Mouse (Mus musculus): ENCODE measurements at regions not wholly inside any gene's neighbourhood (a gene's known extent, or its start where the extent isn't known, plus 50 kb on each side); places are given as distances from the start of the nearest gene placed in this dataset.

DNA sequence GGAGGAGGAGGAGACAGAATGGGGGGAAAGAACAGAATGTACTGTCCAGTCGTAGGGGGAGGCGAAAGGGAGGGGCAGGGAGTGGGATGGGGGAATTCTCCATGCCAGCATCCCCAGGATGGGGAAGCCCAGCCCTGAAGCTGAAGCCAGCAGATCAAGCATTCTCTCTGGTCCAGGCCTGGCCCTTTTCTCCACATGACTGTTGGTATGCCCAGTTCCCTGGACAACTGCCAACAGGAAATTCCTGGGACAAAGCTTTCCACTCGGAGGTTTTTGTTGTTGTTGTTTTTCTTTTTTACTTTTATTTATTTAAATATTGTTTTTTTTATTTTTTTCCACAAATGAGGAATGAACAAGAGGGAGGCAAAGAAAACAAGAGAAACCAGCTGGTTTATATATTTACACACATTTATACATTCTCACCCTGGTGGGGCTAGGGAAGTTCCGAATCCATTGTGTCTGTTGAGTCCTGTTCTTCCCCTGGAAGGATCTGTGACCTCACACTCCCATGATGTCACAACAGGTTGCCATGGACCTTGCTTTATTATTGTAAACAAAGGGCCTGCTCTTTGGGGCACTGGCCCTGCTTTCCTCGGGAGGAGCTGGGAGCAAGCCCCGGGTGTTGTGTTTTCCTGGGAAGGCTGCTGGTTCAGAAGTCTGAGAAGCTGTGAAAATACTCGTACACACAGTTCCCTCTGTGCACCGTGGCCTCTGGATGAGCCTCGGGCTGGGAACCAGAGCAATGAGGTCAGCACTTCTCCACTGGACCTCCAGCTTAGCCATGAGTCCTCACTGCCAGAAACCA, 135.5 kb upstream of the Med13l start:
- DNase-seq (ENCODE audit: low read depth, low spot score), result no peak

DNA sequence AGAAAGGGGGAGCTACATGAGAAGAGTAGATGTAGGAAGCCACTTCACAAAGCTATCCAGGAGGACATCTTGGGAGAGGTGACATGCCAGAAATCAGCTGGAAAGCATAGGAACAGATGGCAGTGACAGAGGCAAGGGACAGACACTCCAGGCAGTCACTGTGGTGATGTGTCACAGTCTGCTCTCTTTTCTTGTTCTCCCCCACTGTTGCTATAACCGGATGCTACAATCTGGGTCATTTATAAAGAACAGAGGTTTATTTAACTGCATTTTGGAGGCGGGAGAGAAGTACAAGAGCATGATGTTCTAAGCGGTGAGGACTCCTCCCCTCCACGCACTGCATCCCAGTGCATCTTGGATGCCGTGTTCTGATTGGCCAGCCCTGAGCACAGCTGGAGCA, 133.8 kb upstream of the Med13l start:
- no peak for DNase-seq (ENCODE audit: low read depth, low spot score)

DNA sequence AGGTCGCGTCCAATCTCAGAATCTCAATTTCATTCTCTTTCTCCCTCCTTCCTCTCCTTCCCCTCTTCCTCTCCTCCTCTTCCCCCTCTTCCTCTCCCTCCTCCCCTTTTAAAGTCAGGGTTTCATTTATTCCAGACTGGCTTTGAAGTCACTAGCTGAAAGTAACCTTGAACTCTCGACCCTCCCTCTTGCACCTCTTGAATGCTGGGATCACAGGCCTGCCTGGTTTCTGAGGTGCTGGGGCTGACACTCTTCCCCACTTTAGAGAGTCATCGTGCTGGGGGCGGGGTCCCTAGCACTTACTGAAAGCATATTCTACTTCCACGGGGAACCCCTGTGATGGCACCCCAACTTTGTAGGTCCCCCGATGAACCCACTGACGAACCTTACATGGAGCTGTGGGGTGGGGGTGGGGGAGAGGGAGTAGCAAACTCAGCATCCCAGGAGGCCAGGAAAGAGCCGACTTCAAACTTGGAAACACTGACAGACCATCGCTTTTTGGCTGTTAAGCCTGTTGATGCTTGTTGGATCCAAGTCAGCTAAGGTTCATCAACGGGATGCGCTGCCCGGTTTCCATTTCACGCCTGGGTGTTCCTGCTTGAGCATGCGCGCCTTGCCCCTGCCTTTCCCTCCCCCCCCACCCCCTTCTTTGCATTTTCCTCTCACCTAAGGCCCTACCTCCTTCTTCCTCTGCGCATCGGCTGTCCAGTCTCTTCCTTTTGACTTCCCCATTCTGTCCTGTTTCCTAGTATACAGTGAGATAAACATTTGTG, 132.0 kb upstream of the Med13l start:
- DNase-seq (ENCODE audit: low read depth, low spot score), result no peak

DNA sequence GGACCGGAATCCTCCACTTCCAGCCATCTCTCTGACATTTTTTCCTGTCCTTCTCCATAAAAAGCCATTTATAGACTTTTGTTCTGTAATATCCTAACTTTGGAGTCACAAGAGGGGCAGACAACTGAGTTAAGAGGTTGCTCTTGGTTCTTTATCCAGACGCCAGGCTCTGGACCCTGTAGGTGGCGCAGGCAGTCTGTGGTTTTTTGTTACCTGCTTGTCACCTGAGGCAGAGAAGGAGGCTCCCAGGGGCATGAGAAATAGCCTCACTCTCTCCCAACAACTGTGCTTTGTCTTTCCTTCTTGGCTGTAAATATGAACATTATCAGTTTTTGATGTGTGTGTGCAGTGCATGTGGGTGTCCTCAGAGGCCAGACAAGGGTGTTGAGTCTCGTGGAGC, 126.9 kb upstream of the Med13l start:
- DNase-seq (ENCODE audit: low read depth, low spot score), result no peak

DNA sequence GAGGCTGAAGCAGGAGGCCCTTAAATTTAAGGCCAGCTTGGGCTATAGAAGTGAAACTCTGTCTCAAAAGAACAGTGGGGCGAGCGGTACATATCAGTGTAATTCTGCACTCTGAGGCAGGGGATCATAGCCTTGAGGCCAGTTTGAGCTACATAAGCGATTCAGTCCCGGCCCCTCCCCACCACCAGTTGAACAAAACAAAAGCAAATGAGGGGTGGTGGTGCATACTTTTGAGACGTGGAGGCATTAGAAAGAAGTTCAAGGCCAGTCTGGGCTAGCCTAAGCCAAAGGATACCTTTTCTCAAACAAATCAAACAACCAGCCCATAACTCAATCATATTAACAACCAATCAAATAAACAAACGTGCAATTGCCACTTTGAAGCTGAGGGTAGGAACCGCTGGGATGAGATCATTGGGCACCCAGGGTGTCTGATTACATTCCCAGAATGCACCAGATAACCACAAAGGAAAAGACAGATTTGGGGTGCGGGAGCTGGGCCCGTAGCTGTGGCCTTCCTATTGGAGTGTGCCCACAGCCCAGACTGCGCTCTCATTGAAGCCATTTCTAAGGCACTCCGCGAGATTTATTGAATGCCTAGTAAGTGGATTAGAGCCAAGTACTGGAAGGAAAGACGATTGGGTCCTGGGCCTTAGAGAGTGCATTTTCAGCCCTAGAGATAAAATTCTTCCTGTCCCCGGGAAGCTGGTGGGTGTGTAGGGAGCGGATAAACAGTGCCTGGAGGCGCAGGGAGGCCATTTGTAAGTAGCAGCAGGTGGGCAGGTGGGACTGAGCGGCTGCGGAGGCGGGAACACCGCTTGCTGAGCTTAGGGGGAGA, 125.5 kb upstream of the Med13l start:
- DNase-seq (ENCODE audit: low read depth, low spot score), result no peak

DNA sequence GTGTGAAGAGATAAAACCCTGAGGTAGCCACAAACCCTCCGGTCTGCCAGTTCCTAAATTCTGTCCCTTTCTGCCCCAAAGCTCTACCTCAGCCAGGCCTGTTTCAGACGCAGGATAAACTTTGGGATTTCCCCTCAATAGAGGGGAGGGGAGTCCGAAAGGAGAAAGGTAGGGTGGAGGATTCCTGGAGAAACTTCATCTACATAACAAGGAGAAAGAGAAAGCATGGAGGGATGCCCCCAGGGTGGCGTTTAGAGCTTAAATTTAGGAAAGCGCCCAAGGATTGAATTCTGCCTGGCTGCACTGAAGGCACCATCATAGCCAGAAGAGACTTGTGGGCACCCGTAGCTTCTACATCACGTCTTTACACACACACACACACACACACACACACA, 124.9 kb upstream of the Med13l start:
- DNase-seq (ENCODE audit: low read depth, low spot score), result no peak

DNA sequence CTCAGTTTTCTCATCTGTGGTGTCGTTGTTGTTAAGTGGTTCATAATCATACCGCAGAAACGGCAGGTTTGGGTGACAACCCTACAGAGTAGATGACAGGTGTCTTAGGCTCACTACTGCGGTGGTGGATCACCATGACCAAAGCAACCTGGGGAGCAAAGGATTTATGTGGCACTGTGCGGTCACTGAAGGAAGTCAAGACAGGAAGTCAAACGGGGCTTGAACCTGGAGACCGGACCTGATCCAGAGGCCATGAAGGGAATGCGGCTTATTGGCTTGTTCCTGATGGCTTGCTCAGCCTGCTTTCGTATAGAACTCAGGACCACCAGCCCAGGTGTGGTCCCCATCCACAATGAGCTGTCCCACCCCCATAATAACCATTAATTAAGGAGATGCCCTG, 124.4 kb upstream of the Med13l start:
- DNase-seq (ENCODE audit: low read depth, low spot score), result no peak

DNA sequence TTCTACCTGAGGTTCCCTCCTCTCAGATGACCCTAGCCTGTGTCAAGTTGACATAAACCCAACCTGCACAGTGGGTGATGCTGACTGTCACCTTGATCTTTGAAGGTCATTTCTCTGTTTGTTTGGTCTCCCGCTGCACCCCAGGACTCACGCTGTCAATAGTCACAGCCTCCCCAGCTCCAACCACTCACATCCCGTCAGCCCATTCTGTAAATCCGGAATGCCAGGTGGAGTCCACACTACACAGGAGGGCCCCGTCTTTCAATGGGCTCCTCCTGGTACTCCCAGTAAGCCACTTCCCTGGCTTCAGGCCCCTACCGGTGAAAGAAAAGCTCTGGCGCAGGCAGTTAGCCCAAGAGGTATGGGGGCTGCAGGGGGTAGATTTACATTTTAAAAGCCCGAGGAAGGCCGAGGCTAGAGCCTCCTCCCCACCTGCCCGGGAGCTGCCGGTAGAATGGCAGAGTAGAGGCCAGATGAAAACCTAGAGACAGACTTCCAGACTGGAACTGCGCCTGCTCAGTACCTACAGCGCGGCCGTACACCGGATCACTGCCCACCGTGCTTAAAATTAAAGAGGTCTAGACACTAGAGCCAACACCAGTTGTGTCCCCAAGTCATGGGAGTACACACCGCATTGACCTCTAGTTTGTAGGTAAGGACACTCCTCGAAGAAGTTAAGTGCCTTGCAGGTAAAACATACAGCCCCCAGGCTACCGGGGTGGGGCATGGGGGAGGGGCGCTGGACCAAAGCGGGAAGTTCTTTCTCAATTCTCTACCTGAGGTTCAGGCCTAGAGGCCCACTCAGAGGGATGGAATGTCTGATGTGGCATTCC, 123.8 kb upstream of the Med13l start:
- no peak for DNase-seq (ENCODE audit: low read depth, low spot score)

DNA sequence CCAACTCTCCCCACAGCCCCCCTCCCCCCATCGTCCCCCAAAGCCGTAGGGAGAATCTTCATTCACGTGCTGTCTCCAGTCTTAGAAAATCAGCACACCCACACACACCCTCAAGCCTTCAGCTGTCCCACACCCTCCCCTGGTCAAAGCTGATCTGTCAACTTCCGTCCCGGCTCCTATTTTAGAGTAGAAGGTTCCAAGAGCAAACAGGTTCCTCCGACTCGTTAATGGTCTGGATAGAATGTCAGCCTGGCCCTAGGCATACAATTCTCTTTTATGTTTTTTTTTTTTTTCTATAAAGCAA, 123.2 kb upstream of the Med13l start:
- no peak for DNase-seq (ENCODE audit: low read depth, low spot score)

DNA sequence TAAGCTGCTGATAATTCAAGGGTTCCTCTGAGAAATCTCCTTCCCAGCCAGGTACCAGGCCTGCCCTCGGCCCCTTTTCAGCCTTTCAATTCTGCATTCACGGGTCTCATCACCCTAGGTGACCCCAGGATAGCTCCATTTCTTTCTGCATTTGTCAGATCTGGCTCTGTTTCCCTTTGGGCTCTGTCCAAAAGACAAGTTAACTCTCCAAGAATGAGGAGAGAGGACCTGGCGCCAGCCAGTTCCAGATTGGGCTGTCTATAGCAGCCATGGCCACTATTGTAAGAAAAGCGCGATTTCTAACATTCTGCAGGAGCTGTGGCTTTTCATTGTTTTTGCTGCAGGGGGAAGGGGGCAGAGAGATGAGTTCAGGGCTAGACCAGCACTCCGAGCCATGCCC, 122.5 kb upstream of the Med13l start:
- no peak for DNase-seq (ENCODE audit: low read depth, low spot score)

DNA sequence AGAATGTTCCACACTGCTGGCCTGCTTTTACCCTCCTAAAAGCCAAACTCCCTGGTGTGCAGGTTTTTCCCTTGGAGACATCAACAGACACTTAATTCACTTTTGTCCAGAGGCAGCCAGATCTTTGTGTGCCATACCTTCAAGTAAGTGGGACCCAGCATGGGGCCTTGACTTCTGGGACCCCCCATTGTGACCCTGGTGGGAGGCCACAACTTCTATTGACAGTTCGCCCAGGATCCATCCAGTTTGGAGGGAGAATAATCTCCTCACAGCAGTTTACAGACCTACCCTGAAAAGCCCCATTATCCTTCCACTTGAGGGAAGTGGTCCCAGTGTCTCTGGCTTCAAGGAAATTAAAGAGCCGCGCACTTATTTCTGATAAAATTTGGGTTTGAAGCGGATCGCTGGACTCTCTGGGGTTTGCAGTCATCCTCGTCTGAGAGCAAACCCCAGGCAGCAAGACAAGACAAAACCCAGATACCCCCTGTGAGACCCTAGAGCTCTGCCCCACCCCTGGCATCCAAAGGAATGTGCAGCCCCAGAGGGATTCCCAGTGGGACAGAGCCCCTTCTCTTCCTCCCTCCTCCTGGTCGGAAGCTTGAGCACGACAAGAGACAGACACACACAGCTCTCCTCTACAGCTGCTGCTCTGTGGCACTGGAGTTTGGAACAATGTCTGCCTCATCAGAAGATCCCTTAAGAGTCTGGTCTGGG, 115.8 kb upstream of the Med13l start:
- no peak for DNase-seq (ENCODE audit: low read depth, low spot score)

DNA sequence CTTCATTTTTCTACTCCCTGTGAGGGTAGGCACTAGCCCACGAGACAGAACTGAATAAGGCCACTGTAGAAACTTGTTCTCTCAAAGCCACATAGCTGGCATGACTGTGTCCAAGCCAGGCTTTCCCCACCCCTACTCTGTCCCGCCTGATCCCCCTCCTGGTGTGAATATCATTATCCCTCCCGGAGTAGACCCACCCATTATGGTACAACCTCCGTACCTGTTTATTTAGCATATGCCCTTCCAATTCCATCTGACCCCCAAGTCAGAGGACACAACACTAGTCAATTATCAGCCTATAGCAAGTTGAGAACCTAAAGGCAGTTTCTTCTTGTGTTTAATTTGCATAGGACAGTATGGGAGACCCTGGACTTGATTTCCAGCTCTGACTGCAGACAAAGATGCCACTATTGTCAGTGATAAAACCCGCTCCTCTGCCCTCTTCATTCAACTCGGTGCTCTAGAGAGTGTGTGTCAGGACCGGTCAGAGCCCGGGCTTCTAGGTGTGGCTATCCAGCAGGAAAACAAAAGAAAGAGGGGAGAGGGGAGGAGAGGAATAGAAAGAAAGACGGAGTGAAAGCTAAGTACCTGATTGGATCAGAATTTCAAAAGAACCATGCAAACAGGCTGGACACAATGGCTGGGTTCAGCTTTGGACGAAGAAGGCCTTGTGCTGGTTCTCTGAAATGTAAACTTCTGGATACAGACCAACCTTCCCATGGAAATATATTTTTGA, 115.1 kb upstream of the Med13l start:
- no peak for DNase-seq (ENCODE audit: low read depth, low spot score)

DNA sequence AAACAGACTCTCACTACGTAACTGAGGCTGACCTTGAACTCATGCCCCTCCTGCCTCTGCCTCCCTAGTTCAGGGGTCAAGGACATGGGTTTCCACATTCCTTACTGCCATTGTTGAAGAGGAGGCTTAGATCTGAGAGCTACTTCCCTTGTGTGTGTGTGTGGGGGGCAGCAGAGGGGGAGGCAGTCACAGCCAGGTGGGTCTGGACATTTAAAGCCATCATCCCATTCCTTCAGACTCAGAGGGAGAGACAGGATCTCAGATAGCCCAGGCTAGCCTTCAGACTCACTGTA, 114.5 kb upstream of the Med13l start:
- no peak for DNase-seq (ENCODE audit: low read depth, low spot score)

DNA sequence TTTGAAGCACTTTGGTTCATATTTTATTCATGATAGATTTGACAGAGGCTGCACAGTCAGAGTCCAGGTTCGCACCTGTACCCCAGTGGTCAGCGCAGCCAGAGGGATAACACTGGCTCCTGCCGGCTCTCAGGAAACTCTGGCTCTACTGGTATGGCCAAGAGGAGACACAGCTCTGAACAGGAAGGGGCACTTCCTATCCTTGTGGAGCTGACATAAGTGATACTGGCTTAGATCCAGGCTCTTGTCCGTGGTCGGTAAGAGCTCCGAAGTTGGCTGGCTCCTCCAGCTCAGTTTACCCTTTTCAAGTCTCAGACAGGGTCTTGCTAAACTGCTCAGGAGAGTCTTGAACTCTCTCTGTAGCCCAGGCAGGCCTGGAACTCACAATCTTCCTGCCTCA, 113.6 kb upstream of the Med13l start:
- DNase-seq (ENCODE audit: low read depth, low spot score), result no peak

DNA sequence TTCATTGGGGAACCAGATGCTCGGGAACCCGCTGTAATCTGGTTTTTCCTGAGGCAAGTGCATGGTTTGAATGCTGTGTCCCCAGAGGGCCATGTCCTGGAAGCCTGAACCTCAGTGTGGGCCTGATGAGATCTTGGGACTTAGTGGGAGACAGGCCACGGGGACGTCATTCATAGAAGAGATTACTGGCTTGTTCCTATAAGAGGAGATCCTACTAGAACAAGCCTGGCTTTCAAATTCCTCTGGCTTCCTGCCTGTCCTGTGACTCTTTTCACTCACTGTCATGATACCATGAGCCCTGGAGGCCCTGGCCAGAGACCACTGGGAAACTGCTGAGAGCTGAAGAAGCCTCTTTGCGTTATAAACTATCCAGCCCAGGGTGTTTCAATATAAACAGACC, 113.1 kb upstream of the Med13l start:
- DNase-seq (ENCODE audit: low read depth, low spot score), result no peak

DNA sequence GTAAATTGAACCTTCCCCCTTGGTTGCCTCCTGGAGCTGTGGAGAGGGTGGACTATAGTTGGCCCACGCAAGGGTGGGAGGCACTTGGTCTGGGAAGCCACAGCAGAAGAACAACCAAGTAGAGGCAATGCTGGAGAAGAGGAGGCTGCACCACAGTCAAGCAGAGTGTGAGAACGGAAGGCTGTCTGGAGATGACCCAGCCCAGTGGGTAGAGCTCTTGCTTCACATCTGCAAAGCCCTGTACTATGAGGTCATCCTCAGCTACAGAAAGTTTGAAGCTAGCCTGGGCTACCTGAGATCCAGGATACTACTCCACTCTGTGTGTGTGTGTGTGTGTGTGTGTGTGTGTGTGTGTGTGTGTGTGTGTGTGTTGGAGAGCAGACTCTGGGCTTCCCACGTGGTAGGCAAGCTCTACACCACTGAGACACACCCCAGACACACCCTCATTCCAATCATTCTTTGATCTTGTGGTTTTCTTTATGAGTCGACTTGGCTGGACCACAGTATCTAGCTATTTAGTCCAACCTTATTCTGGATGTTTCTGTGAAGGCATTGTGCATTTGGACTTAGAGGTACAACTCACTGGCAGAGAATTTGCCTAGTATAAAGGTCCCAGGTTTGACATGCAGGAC, 111.5 kb upstream of the Med13l start:
- DNase-seq (ENCODE audit: low read depth, low spot score), result no peak

DNA sequence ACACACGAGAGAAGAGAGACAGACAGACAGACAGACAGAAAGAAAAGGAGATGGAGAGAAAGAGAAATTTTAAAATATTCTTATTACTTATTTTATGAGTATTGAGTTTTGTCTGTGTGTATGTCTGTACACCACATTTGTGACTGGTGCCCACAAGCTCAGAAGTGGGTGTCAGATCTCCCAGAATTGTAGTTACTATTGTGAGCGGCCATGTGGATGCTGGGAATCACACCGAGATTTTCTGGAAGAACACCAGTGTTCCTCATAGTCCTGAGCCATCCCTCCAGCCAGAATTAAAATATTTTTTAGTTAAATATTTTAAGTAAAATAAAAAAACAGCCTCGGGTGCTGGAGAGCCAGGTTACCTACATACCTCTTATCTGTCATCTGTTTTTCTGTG, 110.6 kb upstream of the Med13l start:
- no peak for DNase-seq (ENCODE audit: low read depth, low spot score)

DNA sequence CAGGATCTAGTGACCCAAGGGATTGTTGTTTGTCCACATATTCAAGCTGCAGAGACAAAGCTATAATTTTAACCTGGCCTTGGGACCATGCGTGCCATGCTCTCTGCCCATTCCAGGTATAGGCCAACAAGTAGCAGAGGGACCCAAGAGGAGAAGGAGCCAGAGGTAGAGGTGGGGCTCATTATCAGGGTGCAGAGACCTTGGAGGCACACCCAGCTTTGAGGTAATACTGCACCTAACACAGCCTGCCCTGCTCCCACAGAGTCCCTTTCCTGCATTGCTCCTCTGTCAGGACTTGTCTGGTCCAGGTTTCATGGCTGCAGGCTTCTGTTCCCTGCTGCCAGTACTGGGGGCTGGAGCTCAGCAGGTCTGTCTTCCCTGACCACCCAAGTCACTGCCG, 108.4 kb upstream of the Med13l start:
- no peak for DNase-seq (ENCODE audit: low read depth, low spot score)

DNA sequence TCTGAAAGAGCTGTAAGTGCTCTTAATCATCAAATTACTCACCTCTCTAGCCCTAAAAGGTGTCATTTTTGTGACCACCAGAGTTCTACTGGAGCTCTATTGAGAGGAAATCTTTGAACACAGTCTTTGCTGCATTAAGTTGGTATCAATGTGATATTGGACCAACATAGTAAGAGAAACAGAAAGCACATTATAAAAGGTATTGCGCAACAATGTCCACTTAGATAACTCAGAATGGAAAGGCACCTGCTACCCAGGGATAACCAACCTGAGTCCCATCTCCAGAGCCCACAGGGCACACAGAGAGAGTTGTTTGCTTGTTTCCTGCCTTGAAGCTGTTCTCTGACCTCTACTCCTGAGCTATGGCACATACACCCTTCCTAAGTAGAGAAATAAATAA, 106.4 kb upstream of the Med13l start:
- DNase-seq (ENCODE audit: low read depth, low spot score), result no peak

DNA sequence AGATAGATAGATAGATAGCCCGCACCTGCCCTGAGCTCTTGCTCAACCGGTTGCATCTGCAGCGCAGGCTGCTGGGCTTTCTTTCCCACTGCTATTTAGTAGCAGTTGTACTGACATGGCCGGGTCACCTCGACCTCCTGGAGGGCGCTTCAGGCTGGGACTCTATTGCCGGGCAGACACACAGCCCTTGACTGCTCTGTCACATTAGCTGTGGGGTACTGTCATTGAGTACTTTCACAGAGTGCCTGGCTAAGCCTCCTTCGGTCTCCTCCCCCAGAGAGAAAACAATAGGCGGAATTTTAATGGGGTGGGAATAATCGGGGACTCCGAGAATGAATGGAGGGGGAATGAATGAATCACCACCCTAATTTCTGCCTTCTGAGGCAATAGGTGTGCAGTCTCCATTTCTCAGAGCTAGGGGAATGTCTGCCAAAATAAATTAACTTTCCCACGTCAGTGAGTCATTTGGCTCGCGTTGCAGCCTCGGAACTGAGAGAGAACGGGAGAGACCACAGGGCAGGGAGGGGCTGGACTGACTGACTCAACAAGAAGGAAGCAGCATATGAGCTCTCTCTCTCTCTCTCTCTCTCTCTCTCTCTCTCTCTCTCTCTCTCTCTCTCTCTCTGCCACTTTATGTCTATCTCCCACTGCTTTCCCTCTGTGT, 101.6 kb upstream of the Med13l start:
- DNase-seq (ENCODE audit: low read depth, low spot score), result no peak
